Mouse (Mus musculus): ENCODE measurements at regions not wholly inside any gene's neighbourhood (a gene's known extent, or its start where the extent isn't known, plus 50 kb on each side); places are given as distances from the start of the nearest gene placed in this dataset.

- DNase-seq (ENCODE audit: extremely low spot score in 1 of 2, low spot score in 1 of 2): peak in 1 of 2 experiments; percentile 51
Measured at GRCm38 (mm10) chr3:37860034-37860714, 135.9 kb upstream of the Gm5148 start.

- no peak for DNase-seq (ENCODE audit: extremely low spot score in 1 of 2, low spot score in 1 of 2)
Measured at GRCm38 (mm10) chr3:37858624-37859302, 134.5 kb upstream of the Gm5148 start.

GRCm38 (mm10) chr3:37846191-37847003 lies 122.1 kb upstream of the Gm5148 start:
- DNase-seq (ENCODE audit: extremely low spot score in 1 of 2, low spot score in 1 of 2): no peak

- DNase-seq (ENCODE audit: extremely low spot score in 1 of 2, low spot score in 1 of 2): no peak
Measured at GRCm38 (mm10) chr3:37845313-37846023, 121.2 kb upstream of the Gm5148 start.

GRCm38 (mm10) chr3:37844731-37845312 lies 120.5 kb upstream of the Gm5148 start:
- DNase-seq (ENCODE audit: extremely low spot score in 1 of 2, low spot score in 1 of 2): no peak

- no peak for DNase-seq (ENCODE audit: extremely low spot score in 1 of 2, low spot score in 1 of 2)
Measured at GRCm38 (mm10) chr3:37842289-37842688, 118.0 kb upstream of the Gm5148 start.

GRCm38 (mm10) chr3:37838896-37839295 lies 114.6 kb upstream of the Gm5148 start:
- DNase-seq (ENCODE audit: extremely low spot score in 1 of 2, low spot score in 1 of 2): no peak

- DNase-seq (ENCODE audit: extremely low spot score in 1 of 2, low spot score in 1 of 2): no peak
Measured at GRCm38 (mm10) chr3:37836749-37837148, 112.5 kb upstream of the Gm5148 start.

- no peak for DNase-seq (ENCODE audit: extremely low spot score in 1 of 2, low spot score in 1 of 2)
Measured at GRCm38 (mm10) chr3:37835687-37836086, 111.4 kb upstream of the Gm5148 start.

GRCm38 (mm10) chr3:37835135-37835534 lies 110.8 kb upstream of the Gm5148 start:
- DNase-seq (ENCODE audit: extremely low spot score in 1 of 2, low spot score in 1 of 2): no peak

GRCm38 (mm10) chr3:37834626-37835025 lies 110.3 kb upstream of the Gm5148 start:
- DNase-seq (ENCODE audit: extremely low spot score in 1 of 2, low spot score in 1 of 2): no peak

GRCm38 (mm10) chr3:37833387-37833786 lies 109.1 kb upstream of the Gm5148 start:
- no peak for DNase-seq (ENCODE audit: extremely low spot score in 1 of 2, low spot score in 1 of 2)

- no peak for DNase-seq (ENCODE audit: extremely low spot score in 1 of 2, low spot score in 1 of 2)
Measured at GRCm38 (mm10) chr3:37827546-37827945, 103.3 kb upstream of the Gm5148 start.

GRCm38 (mm10) chr3:37825602-37826001 lies 101.3 kb upstream of the Gm5148 start:
- DNase-seq (ENCODE audit: extremely low spot score in 1 of 2, low spot score in 1 of 2): no peak

GRCm38 (mm10) chr3:37824681-37825080 lies 100.4 kb upstream of the Gm5148 start:
- DNase-seq (ENCODE audit: extremely low spot score in 1 of 2, low spot score in 1 of 2): no peak

- DNase-seq (ENCODE audit: extremely low spot score in 1 of 2, low spot score in 1 of 2): no peak
Measured at GRCm38 (mm10) chr3:37819503-37819902, 95.2 kb upstream of the Gm5148 start.

GRCm38 (mm10) chr3:37817434-37817805 lies 93.1 kb upstream of the Gm5148 start:
- DNase-seq (ENCODE audit: extremely low spot score in 1 of 2, low spot score in 1 of 2): no peak

GRCm38 (mm10) chr3:37816781-37817433 lies 92.6 kb upstream of the Gm5148 start:
- DNase-seq (ENCODE audit: extremely low spot score in 1 of 2, low spot score in 1 of 2): peak; percentile 17 to 21

- no peak for DNase-seq (ENCODE audit: extremely low spot score in 1 of 2, low spot score in 1 of 2)
Measured at GRCm38 (mm10) chr3:37815771-37816170, 91.5 kb upstream of the Gm5148 start.

- no peak for DNase-seq (ENCODE audit: extremely low spot score in 1 of 2, low spot score in 1 of 2)
Measured at GRCm38 (mm10) chr3:37812936-37813335, 88.6 kb upstream of the Gm5148 start.

All from layer of hippocampus, postnatal 25 days (tissue).